Mouse (Mus musculus): ENCODE measurements at regions not wholly inside any gene's neighbourhood (a gene's known extent, or its start where the extent isn't known, plus 50 kb on each side); places are given as distances from the start of the nearest gene placed in this dataset.
"Not testable (repeated sequence)": the region's sequence is repeated elsewhere in the genome, so short reads cannot be mapped to it uniquely, and the experiment has no call there.

DNA sequence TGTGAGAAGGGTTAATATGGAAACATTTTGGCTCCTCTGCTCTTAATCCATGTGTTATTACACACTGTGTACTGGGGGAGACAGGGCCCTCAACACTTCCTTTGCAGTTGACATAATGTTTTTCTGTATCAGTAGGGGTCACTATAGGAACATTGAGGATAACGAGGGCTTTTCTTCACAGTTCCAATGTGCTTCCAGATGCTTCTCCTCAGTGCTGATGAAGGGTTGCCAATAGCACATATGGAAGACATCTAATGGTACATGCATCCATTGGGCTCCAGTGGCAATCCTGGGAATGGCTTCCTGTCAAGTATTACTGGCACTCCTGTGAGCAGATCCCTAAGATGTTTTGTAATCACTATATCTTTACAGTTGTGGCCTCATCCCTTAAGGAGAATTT is 62.1 kb downstream of the Naa11 start:
- intact Hi-C loops (cut with DNase I): no loop called here
- DNase-seq (ENCODE audit: low spot score in 2 of 2): no peak

DNA sequence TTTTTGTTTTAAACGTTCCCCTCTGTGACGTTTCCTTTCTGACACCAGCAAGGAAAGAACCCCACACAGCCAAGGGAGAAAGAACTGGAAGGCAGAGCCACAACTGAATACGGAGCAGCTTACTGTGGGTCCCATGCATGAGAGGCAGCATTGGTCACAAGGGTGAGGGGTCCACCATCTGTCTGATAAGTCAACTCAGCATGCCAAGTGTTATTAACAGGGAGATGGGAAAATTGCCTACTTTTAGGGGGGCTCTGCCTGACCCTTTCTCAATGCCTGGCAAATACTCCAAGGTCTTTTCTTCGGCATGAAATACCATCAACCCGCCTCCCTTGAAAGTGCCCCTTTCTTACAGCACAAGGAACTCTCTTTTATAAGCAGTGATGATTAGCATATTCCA is 66.3 kb downstream of the Naa11 start:
- DNase-seq (ENCODE audit: low spot score in 2 of 2): no peak
- intact Hi-C loops (cut with DNase I): no loop called here

DNA sequence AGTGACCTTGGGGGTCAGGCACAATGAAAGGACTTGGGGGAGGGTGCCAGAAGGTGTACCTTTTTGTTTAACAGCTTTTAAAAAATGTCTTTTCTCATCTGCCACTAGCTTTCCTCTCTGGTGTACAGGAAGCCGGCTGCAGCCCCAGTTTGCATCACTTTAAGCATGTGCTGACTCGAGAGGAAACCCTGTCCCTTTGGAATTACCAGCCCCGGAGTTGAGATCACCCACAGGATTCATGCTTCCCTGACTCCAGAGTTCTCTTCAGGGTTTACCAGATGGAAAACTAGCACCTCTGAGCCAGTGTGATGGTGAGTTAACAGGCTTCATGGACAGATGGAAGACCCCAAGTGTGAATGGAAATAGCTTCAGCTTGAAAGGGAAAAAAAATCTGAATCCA is 68.3 kb downstream of the Naa11 start:
- intact Hi-C loops (cut with DNase I): no loop called here
- no peak for DNase-seq (ENCODE audit: low spot score in 2 of 2)

DNA sequence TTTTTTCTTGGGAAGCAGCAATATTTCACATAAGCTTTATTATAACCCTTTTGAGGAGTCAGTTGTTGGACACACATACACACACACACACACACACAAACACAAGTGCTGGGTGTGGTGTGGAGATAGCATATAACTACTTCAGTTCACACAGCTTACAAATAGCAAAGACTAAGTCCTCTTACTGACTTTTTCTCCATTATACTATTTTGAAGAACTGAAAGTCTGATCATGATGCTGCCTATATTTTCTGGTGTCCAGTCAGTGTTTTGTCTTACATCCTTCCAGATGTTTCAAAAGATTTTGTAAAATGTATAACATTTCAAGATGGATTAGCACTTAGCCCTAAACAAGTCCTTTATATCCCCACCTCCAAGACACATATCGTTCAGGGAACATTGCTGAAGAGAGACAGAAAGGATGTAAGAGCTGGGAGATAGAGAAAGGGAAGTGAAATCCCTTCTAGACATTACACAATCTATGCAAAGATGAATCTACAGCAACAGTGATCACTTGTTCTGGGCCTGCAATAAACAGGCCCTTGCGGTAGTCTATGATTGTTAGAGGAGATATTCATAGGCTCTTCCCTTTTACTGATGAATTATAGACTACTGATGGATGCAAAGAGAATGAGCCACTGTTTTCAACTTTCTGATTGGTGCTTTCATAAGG is 72.2 kb downstream of the Naa11 start:
- DNase-seq (ENCODE audit: low spot score in 2 of 2): no peak
- intact Hi-C loops (cut with DNase I): no loop called here

DNA sequence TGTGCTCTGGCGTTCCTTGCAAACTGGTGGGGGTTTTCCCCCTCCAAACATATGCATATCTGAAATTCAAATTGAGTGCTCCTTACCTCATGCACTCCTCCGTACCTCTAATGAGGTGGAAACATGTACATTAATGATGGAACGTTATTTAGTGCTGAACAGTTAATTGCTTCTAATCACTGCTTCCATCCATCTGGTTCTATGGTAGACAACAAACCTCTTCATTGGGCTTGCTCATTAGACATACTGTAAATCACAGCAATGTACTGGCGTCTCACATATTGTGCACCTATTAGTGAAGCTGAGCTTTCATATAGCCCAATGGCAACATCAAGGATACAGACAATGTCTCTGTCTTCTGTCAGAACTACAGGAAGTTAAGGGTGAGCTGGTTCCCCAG is 85.3 kb downstream of the Naa11 start:
- DNase-seq (ENCODE audit: low spot score in 2 of 2): no peak
- intact Hi-C loops (cut with DNase I): no loop called here

DNA sequence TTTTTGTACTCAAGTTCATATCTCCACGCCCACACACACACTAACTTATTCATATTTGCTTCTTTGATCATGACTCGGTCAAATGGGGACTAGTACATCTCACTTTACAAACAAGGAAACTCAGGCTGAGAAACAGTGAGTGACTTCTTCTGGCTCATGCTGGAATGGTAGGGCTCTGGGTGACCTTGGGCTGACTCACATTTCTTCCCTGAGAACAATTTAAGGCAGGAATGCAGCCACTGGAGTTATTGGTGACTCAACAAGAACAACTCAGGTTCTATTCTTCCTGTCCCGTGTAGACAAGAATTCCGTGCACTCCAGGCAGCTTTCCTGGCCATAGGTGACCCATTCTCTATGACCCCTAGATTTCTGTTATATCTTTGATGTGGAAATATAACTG is 87.3 kb downstream of the Naa11 start:
- DNase-seq (ENCODE audit: low spot score in 2 of 2): no peak
- intact Hi-C loops (cut with DNase I): no loop called here

DNA sequence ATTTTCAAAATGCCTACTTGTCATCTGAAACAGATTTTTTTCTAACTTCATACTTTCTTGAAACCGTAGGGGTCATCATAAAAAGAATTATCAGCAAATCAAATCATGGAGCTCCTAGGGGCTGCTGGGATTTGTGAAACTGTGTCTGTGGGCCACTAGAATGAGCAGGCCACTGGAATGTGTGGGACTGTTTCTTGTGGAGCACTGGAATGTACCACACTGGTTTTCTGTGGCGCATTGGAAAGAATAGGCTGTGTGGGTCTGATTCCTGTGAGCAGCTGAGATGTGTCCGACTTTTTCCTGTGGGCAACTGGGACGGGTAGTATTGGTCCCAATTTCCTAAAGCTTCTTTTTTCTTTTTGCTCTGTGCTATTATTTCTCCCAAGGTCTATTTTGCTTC is 90.6 kb downstream of the Naa11 start:
- no peak for DNase-seq (ENCODE audit: low spot score in 2 of 2)
- intact Hi-C loops (cut with DNase I): no loop called here

DNA sequence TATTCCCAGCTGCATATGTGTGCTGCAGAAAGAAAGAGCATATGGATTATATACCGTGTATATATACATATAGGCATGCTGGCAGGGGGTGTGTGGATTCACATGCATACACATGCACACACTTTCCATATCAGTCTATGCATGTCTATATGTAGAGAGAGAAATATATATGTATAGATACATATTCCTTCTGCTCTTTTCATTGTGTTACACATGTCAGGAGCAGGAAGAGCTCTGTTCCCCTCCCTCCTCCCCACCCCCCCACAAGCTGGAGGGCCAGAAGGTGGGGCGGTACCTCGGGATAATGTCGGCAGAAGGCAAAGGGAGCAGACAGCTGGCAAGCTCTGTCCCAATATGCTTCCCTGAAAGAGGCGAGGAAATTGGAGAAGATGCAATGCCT is 91.3 kb downstream of the Naa11 start:
- peak; percentile 58 to 64 for DNase-seq (ENCODE audit: low spot score in 2 of 2)
- intact Hi-C loops (cut with DNase I): no loop called here

DNA sequence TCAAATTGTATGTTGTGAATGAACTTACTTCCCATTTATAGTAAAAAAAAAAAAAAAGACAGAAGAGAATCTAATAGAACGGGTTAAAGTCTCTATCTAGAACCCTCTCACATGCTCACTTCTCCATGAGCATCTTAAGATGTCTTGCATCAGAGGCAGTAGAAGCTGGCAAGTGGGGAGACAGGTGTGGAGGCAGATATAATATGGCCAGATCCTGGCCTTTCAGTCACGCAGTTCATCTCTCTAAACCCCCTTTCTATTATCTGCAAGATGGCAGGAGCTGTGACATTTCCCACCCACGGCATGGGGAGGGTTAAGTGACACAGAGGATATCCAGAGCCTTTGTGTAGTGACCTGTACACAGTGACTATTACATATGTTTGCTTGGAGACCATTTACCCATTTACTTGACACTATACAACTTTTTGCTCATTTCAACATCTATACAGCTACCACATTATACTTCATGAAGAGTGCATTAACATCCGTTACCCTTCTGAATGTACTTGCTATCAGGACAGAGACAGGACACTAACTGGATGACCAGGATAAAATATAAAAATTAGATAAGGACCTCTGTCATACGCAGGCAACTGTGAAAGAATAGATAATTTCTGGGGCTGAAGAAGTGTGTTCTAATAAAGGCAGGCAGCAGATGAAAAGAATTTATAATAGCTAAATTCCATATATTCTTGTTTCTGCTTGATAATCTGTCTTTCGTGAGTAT is 91.9 kb downstream of the Naa11 start:
- DNase-seq (ENCODE audit: low spot score in 2 of 2): no peak
- intact Hi-C loops (cut with DNase I): no loop called here

DNA sequence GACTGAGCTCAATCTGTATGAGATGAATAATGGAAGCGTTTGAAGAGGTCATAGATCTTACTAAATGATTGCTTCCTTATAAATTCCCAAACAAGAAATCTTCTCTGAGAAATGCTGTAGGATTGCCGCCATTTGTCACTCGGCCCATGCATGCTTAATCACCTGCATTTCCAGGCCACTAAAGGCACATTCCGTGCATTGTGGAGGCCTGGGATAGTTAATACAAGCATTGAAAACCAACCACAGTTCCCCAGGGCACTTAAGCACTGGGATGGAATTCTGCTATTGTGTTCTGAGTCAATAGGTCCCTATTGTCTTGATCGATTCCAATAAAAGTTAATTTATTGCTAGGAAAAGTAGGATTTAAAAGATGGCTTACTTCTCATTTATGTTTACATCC is 92.5 kb downstream of the Naa11 start:
- intact Hi-C loops (cut with DNase I): no loop called here
- DNase-seq (ENCODE audit: low spot score in 2 of 2): no peak

DNA sequence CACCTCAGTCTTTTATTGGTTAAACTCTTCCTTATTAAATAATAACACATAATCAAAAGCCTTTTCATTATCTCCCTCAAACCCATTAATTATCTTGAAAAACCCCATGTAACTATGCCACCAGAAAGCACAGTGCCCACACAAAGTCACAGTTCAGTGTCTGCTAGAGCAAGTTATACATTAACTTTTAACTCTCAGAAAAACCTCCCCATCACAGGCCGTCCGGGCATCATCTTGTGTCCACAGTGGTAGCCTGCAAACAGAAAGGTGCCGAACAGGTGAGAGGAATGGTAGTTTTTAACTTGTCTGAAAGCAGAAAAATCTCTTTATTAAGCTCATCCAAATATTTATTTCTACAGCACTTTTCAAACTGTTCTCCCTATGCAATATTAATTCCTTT is 96.0 kb downstream of the Naa11 start:
- intact Hi-C loops (cut with DNase I): no loop called here

DNA sequence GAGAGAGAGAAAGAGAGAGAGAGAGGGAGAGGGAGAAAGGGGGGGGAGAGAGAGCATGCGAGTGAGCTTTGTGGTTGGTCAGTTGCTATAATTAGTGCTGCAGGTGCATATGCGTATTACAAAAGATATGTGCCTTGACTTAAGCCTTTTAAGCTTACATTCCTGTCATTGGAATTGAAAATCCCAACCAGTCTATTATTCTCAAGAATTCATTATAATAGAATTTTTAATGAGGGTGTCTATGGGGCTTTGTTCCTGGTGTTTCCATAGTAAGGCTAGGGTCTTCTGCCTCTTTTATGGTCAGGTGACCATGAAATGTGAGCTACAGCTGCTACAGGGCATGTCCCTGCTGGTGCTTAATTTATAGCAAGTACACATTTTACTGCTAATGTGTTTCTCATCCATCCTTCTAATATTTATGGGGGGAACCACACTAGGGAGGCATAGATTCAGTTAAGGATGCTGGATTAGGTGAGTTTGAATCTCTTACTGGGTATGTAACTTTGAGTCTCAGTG is 102.0 kb downstream of the Naa11 start:
- intact Hi-C loops (cut with DNase I): no loop called here

More for the DNA sequence above, 96.0 kb downstream of the Naa11 start:
- DNase-seq (ENCODE audit: low spot score in 2 of 2): no peak

DNA sequence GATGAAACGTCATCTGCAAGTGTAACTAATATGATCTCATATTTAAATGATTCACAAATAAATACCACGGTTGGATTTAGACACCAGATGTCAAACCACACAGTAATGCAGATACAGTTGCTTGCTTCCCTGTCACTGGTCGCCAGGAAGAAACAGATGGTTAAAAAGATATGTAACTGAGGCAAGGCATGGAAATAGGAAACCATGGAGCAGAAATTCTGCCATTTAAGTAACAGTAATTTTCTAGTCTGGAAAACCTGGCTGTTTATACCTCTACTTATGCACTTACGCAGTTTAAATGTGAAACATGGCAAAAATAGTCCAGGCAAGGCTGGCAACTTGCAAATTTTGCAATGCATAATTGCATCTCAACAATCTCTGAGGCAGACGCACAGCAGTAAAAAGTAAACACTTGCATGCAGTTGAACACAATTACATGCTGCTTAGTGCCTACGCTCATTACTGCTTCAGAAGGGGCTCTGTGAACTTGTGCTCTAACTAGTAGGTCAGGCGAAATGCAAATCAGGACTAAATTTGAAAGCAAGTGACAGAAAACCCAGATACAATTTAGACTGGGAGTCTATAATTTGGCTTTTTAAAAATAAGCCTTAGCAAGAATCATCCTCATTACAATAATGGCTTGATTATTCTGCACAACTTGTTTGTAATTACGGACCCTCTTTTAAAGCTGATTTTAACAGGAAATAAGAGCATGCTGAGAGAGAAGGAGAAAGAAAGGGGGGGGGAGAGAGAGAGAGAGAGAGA is 102.6 kb downstream of the Naa11 start:
- peak; percentile 20 to 35 for DNase-seq (ENCODE audit: low spot score in 2 of 2)

More for the DNA sequence above, 102.0 kb downstream of the Naa11 start:
- no peak for DNase-seq (ENCODE audit: low spot score in 2 of 2)

DNA sequence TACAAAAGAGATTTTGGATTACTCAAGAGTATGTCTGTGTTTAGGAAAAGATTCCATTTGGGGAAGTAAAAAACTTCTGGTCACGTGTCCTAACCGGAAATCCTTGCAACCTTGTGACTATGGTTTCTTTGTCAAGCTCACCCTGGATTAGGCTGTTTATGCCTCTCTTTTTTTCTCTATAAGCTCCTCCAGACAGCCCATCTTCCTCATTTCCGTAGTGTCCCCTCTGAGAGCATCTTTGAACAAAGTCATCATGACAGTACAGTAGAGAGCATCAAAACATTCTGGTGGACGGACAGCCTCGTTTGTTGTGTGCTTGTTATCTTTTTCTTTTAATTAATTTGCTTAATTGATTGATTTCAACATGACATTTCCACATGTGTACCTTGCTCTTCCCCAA is 112.7 kb downstream of the Naa11 start:
- no peak for DNase-seq (ENCODE audit: low spot score in 2 of 2)
- intact Hi-C loops (cut with DNase I): no loop called here

More for the DNA sequence above, 102.6 kb downstream of the Naa11 start:
- intact Hi-C loops (cut with DNase I): no loop called here

DNA sequence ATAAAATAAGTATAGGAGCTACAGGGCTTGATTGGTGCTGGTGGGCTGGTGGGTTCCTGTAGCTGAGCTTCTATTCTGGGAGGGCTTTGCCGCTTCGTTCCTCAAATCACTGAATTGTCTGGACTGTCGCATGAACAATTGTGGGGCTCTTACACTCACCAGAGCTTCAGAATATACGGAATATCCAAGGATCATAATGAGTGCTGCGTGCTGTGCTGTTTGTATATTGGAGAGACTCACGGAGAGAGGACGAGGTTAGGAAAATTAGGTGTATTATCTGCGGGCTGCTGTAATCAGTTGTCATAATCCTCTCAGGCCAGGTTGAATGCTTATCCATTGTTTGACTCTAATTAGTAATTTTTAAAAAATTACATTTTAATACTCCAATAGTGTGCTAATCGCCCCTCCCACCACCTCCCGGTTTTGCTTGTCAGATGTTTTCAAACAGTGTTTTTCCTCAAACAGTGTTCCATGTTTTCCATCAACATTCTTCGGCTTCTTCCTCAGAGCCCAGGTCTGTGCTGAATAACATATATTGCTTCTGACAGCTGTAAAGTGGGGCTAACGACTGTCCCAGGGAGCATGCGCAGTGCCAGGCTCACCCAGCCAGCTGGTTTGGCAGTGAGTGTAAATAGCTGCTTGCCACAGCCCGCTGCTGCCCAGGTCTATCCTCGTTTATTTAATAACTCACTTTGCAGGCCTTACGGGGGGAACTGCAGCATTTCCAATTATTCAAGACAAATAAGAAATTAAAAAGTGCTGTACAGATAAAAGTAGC is 114.2 kb downstream of the Naa11 start:
- intact Hi-C loops (cut with DNase I): no loop called here
- DNase-seq (ENCODE audit: low spot score in 2 of 2): no peak

DNA sequence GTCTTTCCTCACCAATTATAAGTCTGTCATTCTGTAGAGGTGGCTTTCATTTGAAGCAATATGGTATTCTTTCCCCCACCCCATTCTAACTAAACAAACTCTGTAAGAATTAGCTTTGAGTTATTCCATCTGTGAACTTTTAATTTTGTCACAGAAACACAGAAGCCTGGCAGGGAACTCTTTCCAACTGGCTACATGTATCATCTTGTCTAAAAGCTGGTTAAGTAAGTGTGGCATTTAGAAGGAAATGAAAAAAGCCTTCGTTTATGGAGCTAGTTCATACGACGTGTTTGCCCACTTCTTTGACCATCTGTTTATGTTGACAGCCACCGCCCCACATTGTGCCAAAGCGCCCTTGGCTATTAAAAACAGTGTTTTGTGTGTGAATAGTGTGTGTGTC is 115.5 kb downstream of the Naa11 start:
- DNase-seq (ENCODE audit: low spot score in 2 of 2): no peak
- intact Hi-C loops (cut with DNase I): no loop called here

DNA sequence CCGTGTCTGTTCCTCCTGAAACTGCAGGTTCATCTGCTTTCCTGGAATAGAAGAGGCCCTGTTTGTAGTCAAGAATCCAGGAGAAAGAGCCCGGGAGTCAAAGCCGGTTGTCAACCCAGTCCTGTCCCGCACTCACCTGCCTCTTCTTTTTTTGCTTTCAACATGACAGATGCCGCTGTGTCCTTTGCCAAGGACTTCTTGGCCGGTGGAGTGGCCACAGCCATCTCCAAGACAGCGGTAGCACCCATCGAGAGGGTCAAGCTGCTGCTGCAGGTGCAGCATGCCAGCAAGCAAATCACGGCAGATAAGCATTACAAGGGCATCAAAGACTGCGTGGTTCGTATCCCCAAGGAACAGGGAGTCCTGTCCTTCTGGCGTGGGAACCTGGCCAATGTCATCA is 127.5 kb downstream of the Naa11 start:
- intact Hi-C loops (cut with DNase I); DNase-seq (ENCODE audit: low spot score in 2 of 2): not testable (repeated sequence)

DNA sequence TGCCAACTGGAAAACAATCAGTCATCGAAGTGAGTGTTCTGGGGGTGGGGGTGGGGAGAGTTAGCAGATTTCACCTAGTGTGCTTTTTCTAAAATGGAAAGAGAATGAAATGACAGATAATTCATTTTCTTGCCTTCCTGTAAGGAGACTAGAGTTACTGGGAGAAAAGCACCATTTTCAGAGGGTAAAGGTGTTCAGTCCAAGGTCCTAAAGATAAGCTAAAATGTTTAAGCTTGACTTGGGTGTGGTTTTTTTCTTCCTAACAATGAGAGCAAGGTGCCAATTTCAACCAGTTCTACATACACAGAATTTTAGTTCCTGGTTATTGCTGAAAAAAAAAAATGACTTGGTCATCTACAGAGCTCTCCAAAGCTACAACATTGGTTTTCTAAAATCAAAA is 135.1 kb downstream of the Naa11 start:
- DNase-seq (ENCODE audit: low spot score in 2 of 2): no peak
- intact Hi-C loops (cut with DNase I): no loop called here

DNA sequence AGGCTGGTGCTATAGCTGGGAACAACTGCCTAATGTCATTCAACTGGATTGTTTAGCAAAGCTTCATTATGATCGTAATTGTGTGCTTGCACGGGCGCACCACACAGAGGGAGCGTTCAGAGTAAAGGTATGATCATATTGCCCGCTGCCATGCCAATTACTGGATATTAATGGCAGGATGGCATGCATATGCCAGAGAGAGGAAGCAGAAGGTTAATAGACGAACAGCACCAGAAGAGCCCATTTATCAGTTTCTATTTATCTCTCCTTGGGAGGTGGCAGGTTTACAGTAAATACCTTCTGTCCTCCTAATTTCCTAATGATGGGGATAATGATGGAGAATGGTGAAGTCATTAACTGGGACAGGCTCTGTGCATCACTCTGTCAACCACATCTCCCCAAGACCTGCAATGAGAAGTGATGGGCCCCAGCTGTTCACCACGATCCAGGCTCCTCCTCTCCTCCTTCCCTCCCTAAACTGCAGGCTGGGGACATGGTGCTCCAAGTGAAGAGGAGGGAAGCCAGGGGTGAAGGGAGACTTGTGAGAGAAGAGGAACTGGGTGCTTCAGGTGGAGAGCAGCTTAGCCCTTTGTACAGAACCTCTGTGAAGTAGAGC is 135.6 kb downstream of the Naa11 start:
- no peak for DNase-seq (ENCODE audit: low spot score in 2 of 2)
- intact Hi-C loops (cut with DNase I): no loop called here
